Mouse (Mus musculus): ENCODE data around the gene Coil. TPM values are rescaled to one million over a fixed set of nuclear protein-coding genes. Genes with fewer than 3 reads are reported as not detected.
A peak's percentile ranks its signal among the peaks of the same experiment; 100 is the strongest.

The Coil gene
- polyA plus RNA-seq, 1 experiment from 2014 or later: 16.9 TPM

GRCm38 (mm10) chr11:88949802-88950639 is 20.0 kb upstream of the Coil start:
- no peak overlapping the region for H3K27ac ChIP-seq
- no peak for ATAC-seq (ENCODE audit: borderline replicate concordance, extremely low read depth, low FRiP score, low TSS enrichment)
- WGBS: 80% methylated on average over 8 of the region's 8 CpGs
- H3K4me1 ChIP-seq: peaks cover 5% of the 10 kb centered on the region; the same call in 1 of the 2 replicates
- H3K9ac ChIP-seq: no peak overlapping the region
- no peaks in the 10 kb centered on the region for H3K9me3 ChIP-seq
- no peak overlapping the region for H3K4me3 ChIP-seq
- H3K4me2 ChIP-seq: no peak overlapping the region
- H3K27me3 ChIP-seq: no peaks in the 10 kb centered on the region
- H3K36me3 ChIP-seq: no peaks in the 10 kb centered on the region

GRCm38 (mm10) chr11:88950640-88951250 is 19.3 kb upstream of the Coil start:
- no peak for ATAC-seq (ENCODE audit: borderline replicate concordance, extremely low read depth, low FRiP score, low TSS enrichment)
- H3K27me3 ChIP-seq: no peaks in the 10 kb centered on the region
- H3K36me3 ChIP-seq: no peaks in the 10 kb centered on the region
- H3K9ac ChIP-seq: no peak overlapping the region
- WGBS: 79% methylated on average over 13 of the region's 13 CpGs
- peaks cover 5% of the 10 kb centered on the region; the same call in 1 of the 2 replicates for H3K4me1 ChIP-seq
- H3K4me3 ChIP-seq: no peak overlapping the region
- H3K27ac ChIP-seq: no peak overlapping the region
- no peaks in the 10 kb centered on the region for H3K9me3 ChIP-seq
- no peak overlapping the region for H3K4me2 ChIP-seq

GRCm38 (mm10) chr11:88951576-88951975 is 18.5 kb upstream of the Coil start:
- H3K27ac ChIP-seq: no peak overlapping the region
- H3K4me1 ChIP-seq: peaks cover 5% of the 10 kb centered on the region; the same call in 1 of the 2 replicates
- no peak overlapping the region for H3K4me2 ChIP-seq
- ATAC-seq (ENCODE audit: borderline replicate concordance, extremely low read depth, low FRiP score, low TSS enrichment): no peak
- H3K36me3 ChIP-seq: no peaks in the 10 kb centered on the region
- WGBS: 91% methylated on average over 2 of the region's 2 CpGs
- no peak overlapping the region for H3K9ac ChIP-seq
- no peaks in the 10 kb centered on the region for H3K27me3 ChIP-seq
- no peak overlapping the region for H3K4me3 ChIP-seq
- no peaks in the 10 kb centered on the region for H3K9me3 ChIP-seq

GRCm38 (mm10) chr11:88952117-88952516 is 17.9 kb upstream of the Coil start:
- Histone ChIP-seq H3K4me3 (no peak overlapping the region), H3K36me3 (no peaks in the 10 kb centered on the region), H3K4me1 (peaks cover 5% of the 10 kb centered on the region; the same call in 1 of the 2 replicates), H3K27ac (no peak overlapping the region), H3K27me3 (no peaks in the 10 kb centered on the region), H3K4me2 (no peak overlapping the region), H3K9ac (no peak overlapping the region), H3K9me3 (no peaks in the 10 kb centered on the region)
- no peak for ATAC-seq (ENCODE audit: borderline replicate concordance, extremely low read depth, low FRiP score, low TSS enrichment)
- WGBS: 92% methylated on average over 5 of the region's 5 CpGs

- no peaks in the 10 kb centered on the region for H3K27me3 ChIP-seq
- no peak for ATAC-seq (ENCODE audit: borderline replicate concordance, extremely low read depth, low FRiP score, low TSS enrichment)
- peaks cover 5% of the 10 kb centered on the region; the same call in 1 of the 2 replicates for H3K4me1 ChIP-seq
- no peaks in the 10 kb centered on the region for H3K9me3 ChIP-seq
- no peak overlapping the region for H3K4me3 ChIP-seq
- H3K36me3 ChIP-seq: no peaks in the 10 kb centered on the region
- no peak overlapping the region for H3K27ac ChIP-seq
- no peak overlapping the region for H3K9ac ChIP-seq
- no peak overlapping the region for H3K4me2 ChIP-seq
- whole genome bisulfite sequencing: 87% methylated on average over 3 of the region's 3 CpGs
These were observed 16.5 kb upstream of the Coil start for GRCm38 (mm10) chr11:88953582-88953981.

GRCm38 (mm10) chr11:88954803-88955202 is 15.2 kb upstream of the Coil start:
- peak; percentile 54; the same call in 1 of the 2 replicates for ATAC-seq (ENCODE audit: borderline replicate concordance, extremely low read depth, low FRiP score, low TSS enrichment)
- H3K9ac ChIP-seq: peak overlapping the region; percentile 48

GRCm38 (mm10) chr11:88955217-88955969 is 14.7 kb upstream of the Coil start, which contains the start of gene Scpep1:
Gene Scpep1, minus strand, starts transcription at chr11:88955465.
- H3K9ac ChIP-seq: peak within 1 kb of the TSS; percentile 48

More at GRCm38 (mm10) chr11:88954803-88955202, 15.2 kb upstream of the Coil start:
- Histone ChIP-seq H3K4me2 (peak overlapping the region; percentile 57), H3K4me3 (peak overlapping the region; percentile 55), H3K4me1 (peaks cover 5% of the 10 kb centered on the region; the same call in 1 of the 2 replicates), H3K27me3 (no peaks in the 10 kb centered on the region), H3K27ac (peak overlapping the region; percentile 65), H3K36me3 (no peaks in the 10 kb centered on the region), H3K9me3 (no peaks in the 10 kb centered on the region)
- 2% methylated on average over 4 of the region's 4 CpGs for WGBS

GRCm38 (mm10) chr11:88958851-88959250 is 11.2 kb upstream of the Coil start:
- H3K9me3 ChIP-seq: no peaks in the 10 kb centered on the region
- no peaks in the 10 kb centered on the region for H3K27me3 ChIP-seq
- 56% methylated on average over 3 of the region's 3 CpGs for WGBS
- no peaks in the 10 kb centered on the region for H3K36me3 ChIP-seq
- ATAC-seq (ENCODE audit: borderline replicate concordance, extremely low read depth, low FRiP score, low TSS enrichment): no peak
- no peak overlapping the region for H3K4me3 ChIP-seq
- no peak overlapping the region for H3K27ac ChIP-seq
- no peak overlapping the region for H3K4me2 ChIP-seq
- H3K9ac ChIP-seq: no peak overlapping the region
- peaks cover 5% of the 10 kb centered on the region; the same call in 1 of the 2 replicates for H3K4me1 ChIP-seq

More at GRCm38 (mm10) chr11:88955217-88955969, 14.7 kb upstream of the Coil start, which contains the start of gene Scpep1:
- no peaks in the 10 kb centered on the region for H3K9me3 ChIP-seq
- H3K27ac ChIP-seq: peak within 1 kb of the TSS; percentile 65
- H3K4me1 ChIP-seq: peaks cover 5% of the 10 kb centered on the region; the same call in 1 of the 2 replicates
- peak; percentile 97 for ATAC-seq (ENCODE audit: borderline replicate concordance, extremely low read depth, low FRiP score, low TSS enrichment)
- peak within 1 kb of the TSS; percentile 57 for H3K4me2 ChIP-seq
- H3K4me3 ChIP-seq: peak within 1 kb of the TSS; percentile 55
- H3K36me3 ChIP-seq: no peaks in the 10 kb centered on the region
- WGBS: 4% methylated on average over 34 of the region's 34 CpGs
- no peaks in the 10 kb centered on the region for H3K27me3 ChIP-seq

GRCm38 (mm10) chr11:88966881-88967361 is 3.1 kb upstream of the Coil start, which contains the start of gene Elobl:
Gene Elobl, minus strand, starts transcription at chr11:88966931.
- H3K4me1 ChIP-seq: no peaks in the 10 kb centered on the region
- 89% methylated on average over 2 of the region's 3 CpGs for WGBS
- ATAC-seq (ENCODE audit: borderline replicate concordance, extremely low read depth, low FRiP score, low TSS enrichment): no peak

GRCm38 (mm10) chr11:88973776-88974701 is 4.0 kb downstream of the Coil start:
- Histone ChIP-seq H3K9ac (peak overlapping the region; percentile 69), H3K36me3 (no peaks in the 10 kb centered on the region), H3K4me3 (peak overlapping the region; percentile 68), H3K27me3 (no peaks in the 10 kb centered on the region), H3K9me3 (no peaks in the 10 kb centered on the region), H3K4me1 (peaks cover 9% of the 10 kb centered on the region), H3K4me2 (peak overlapping the region; percentile 76), H3K27ac (peak overlapping the region; percentile 79)
- ATAC-seq (ENCODE audit: borderline replicate concordance, extremely low read depth, low FRiP score, low TSS enrichment): peak; percentile 82
- WGBS: 2% methylated on average over 62 of the region's 62 CpGs

More at GRCm38 (mm10) chr11:88966881-88967361, 3.1 kb upstream of the Coil start, which contains the start of gene Elobl:
- Histone ChIP-seq H3K36me3 (no peaks in the 10 kb centered on the region), H3K4me3 (no peak within 1 kb of the TSS), H3K4me2 (no peak within 1 kb of the TSS), H3K9me3 (no peaks in the 10 kb centered on the region), H3K9ac (no peak within 1 kb of the TSS), H3K27me3 (no peaks in the 10 kb centered on the region), H3K27ac (no peak within 1 kb of the TSS)
